Mouse (Mus musculus) liver, adult 2 months (tissue): ENCODE results near the gene B020031M17Rik. TPM values are rescaled to one million over a fixed set of nuclear protein-coding genes. Genes with fewer than 3 reads are reported as not detected.
"Not testable (repeated sequence)": the region's sequence is repeated elsewhere in the genome, so short reads cannot be mapped to it uniquely, and the experiment has no call there.

Source experiments
- DNase-seq: peaks from one replicate; pipeline ENCODE4 v3.0.0-alpha.2; 2011; ENCODE audit warnings: low read depth, low spot score; ENCODE audit errors: extremely low read depth
- H3K27ac ChIP-seq: fragments of 200-500 bp; replicated peaks from 2 replicates; pipeline ENCODE4 v1.5.1; 2012; ENCODE audit warnings: low read depth, mild to moderate bottlenecking, control low read depth, inconsistent platforms, low read length; ENCODE audit not compliant: insufficient read depth
- H3K27me3 ChIP-seq: fragments of 200-500 bp; 2 replicates; pipeline ENCODE4 v1.6.1; 2012; ENCODE audit warnings: mild to moderate bottlenecking, moderate library complexity, low read length, inconsistent platforms; ENCODE audit not compliant: control insufficient read depth, insufficient read depth
- H3K36me3 ChIP-seq: fragments of 200-500 bp; 2 replicates; pipeline ENCODE4 v1.6.1; 2012; ENCODE audit warnings: low read length, inconsistent platforms; ENCODE audit not compliant: control insufficient read depth, insufficient read depth
- H3K4me1 ChIP-seq: fragments of 200-500 bp; 2 replicates; pipeline ENCODE4 v1.6.1; 2011; ENCODE audit warnings: low read length; ENCODE audit not compliant: control insufficient read depth, insufficient read depth
- H3K4me3 ChIP-seq: fragments of 200-500 bp; 2 replicates; pipeline ENCODE4 v1.5.1; 2011; ENCODE audit warnings: low read depth, mild to moderate bottlenecking, control low read depth, low read length, moderate library complexity; ENCODE audit not compliant: insufficient read depth
- H3K79me2 ChIP-seq: fragments of 200-500 bp; 2 replicates; pipeline ENCODE4 v1.6.1; 2012; ENCODE audit warnings: inconsistent platforms, mild to moderate bottlenecking, low read length, moderate library complexity; ENCODE audit not compliant: control insufficient read depth, insufficient read depth
- H3K9ac ChIP-seq: fragments of 200-500 bp; 2 replicates; pipeline ENCODE4 v1.6.1; 2012; ENCODE audit warnings: low read depth, mild to moderate bottlenecking, control low read depth, inconsistent platforms, low read length
- WGBS: fragments of 180-500 bp; shearing (Covaris S2); methylation state at CpG from one replicate; pipeline ENCODE4 v1.1.7; 2018; 5-methylcytosine and 5-hydroxymethylcytosine counted together
- polyA plus RNA-seq: library from polyadenylated mRNA; depleted of rRNA; stranded (reverse); fragments of >200 nt; gene quantifications from 2 replicates; pipeline ENCODE4 v1.2.3, GENCODE M21; 2012
- total RNA-seq: library from RNA; depleted of rRNA; stranded (reverse); fragments of >200 nt; gene quantifications from 2 replicates; pipeline ENCODE4 v1.2.3, GENCODE M21; 2014

The B020031M17Rik gene
- total and polyA plus RNA-seq, 2 experiments: not detected

- not testable (repeated sequence) for H3K36me3 ChIP-seq, H3K4me3 ChIP-seq, H3K27me3 ChIP-seq, DNase-seq, H3K79me2 ChIP-seq, H3K27ac ChIP-seq, H3K4me1 ChIP-seq, H3K9ac ChIP-seq
- no CpG with 5 or more reads among the region's 5 CpGs for WGBS
These were observed 12.2 kb upstream of the B020031M17Rik start for GRCm38 (mm10) chr13:119962856-119963255.

- no CpG with 5 or more reads among the region's 5 CpGs for WGBS
- H3K9ac ChIP-seq, H3K79me2 ChIP-seq, H3K4me3 ChIP-seq, H3K36me3 ChIP-seq, H3K27ac ChIP-seq, H3K4me1 ChIP-seq, H3K27me3 ChIP-seq, DNase-seq: not testable (repeated sequence)
These were observed 5.0 kb upstream of the B020031M17Rik start for GRCm38 (mm10) chr13:119955567-119955966.

GRCm38 (mm10) chr13:119955089-119955488 is 4.5 kb upstream of the B020031M17Rik start:
- WGBS: 77% methylated on average over 2 of the region's 2 CpGs
- H3K79me2 ChIP-seq, H3K27ac ChIP-seq, H3K27me3 ChIP-seq, H3K4me3 ChIP-seq, DNase-seq, H3K36me3 ChIP-seq, H3K9ac ChIP-seq, H3K4me1 ChIP-seq: not testable (repeated sequence)

- H3K4me1 ChIP-seq, H3K36me3 ChIP-seq, H3K79me2 ChIP-seq, DNase-seq, H3K9ac ChIP-seq, H3K27ac ChIP-seq, H3K4me3 ChIP-seq, H3K27me3 ChIP-seq: not testable (repeated sequence)
- 100% methylated on average over 2 of the region's 5 CpGs for WGBS
These were observed 21.4 kb downstream of the B020031M17Rik start, which contains the start of gene Gm21761 for GRCm38 (mm10) chr13:119929172-119929571. Gene Gm21761 (minus strand): TSS chr13:119929272.

GRCm38 (mm10) chr13:119924597-119925340 is 25.8 kb downstream of the B020031M17Rik start:
- 66% methylated on average over 3 of the region's 3 CpGs for WGBS
- H3K4me3 ChIP-seq, H3K27me3 ChIP-seq, H3K4me1 ChIP-seq, H3K27ac ChIP-seq, H3K79me2 ChIP-seq, H3K9ac ChIP-seq, H3K36me3 ChIP-seq, DNase-seq: not testable (repeated sequence)

- H3K9ac ChIP-seq, H3K4me3 ChIP-seq, H3K36me3 ChIP-seq, H3K27me3 ChIP-seq, H3K79me2 ChIP-seq, DNase-seq, H3K27ac ChIP-seq, H3K4me1 ChIP-seq: not testable (repeated sequence)
- 72% methylated on average over 4 of the region's 5 CpGs for WGBS
These were observed 33.5 kb downstream of the B020031M17Rik start for GRCm38 (mm10) chr13:119916966-119917722.

- not testable (repeated sequence) for DNase-seq, H3K79me2 ChIP-seq
These were observed 34.2 kb downstream of the B020031M17Rik start for GRCm38 (mm10) chr13:119916449-119916848.

More at GRCm38 (mm10) chr13:119916449-119916848, 34.2 kb downstream of the B020031M17Rik start:
- not testable (repeated sequence) for H3K36me3 ChIP-seq, H3K27ac ChIP-seq, H3K4me3 ChIP-seq, H3K4me1 ChIP-seq, H3K27me3 ChIP-seq, H3K9ac ChIP-seq
- WGBS: 47% methylated on average over 2 of the region's 2 CpGs
